Mouse (Mus musculus): Measurements from ENCODE around the gene Pde7b. TPM values are rescaled to one million over a fixed set of nuclear protein-coding genes. Genes with fewer than 3 reads are reported as not detected.

Pde7b gene
- polyA plus RNA-seq, 2 experiments, result 0.22 to 0.39 TPM

DNA sequence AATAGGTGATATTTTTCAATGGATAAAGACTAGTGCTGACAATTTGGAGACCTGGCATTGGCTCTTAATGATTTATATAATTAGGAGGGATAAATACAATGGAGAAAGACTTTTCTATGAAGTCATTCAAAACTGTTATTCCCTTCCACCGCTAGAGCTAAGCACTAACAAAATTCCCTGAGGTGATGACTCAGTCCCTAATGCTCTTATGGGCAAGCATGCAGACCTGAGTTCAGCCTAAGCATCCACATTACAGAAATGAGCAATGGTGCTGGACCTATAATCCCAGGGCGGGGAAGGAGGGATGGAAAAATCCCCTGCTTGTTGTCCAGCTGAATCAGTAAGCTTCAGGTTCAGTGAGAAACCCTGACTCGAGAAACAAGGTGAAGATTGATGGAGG is 260.2 kb downstream of the Pde7b start:
- H3K27ac ChIP-seq, result no peak overlapping the region
- H3K4me2 ChIP-seq (ENCODE audit: low read depth), result no peak overlapping the region
- no peak for TF ChIP-seq CTCF (IDR thresholded peaks at IDR 0.05; ENCODE audit: low read depth)
- TF ChIP-seq EP300 (IDR thresholded peaks at IDR 0.05; ENCODE audit: low read depth), result no peak
- H3K4me1 ChIP-seq (replicated peaks; ENCODE audit: control insufficient read depth in 2 of 2, insufficient read depth in 2 of 2, low read length in 1 of 2), result no peaks in the 10 kb centered on the region
- ATAC-seq (ENCODE audit: insufficient read depth) (no peak), DNase-seq (ENCODE audit: low read depth in 3 of 3, low spot score in 3 of 3) (no peak)
- H3K36me3 ChIP-seq (replicated peaks; ENCODE audit: control insufficient read depth, insufficient read depth, low read depth), result no peaks in the 10 kb centered on the region
- no peak overlapping the region for H3K4me3 ChIP-seq (ENCODE audit: insufficient read depth in 1 of 2, low read depth in 2 of 2, low read length in 2 of 2)
- H3K9me3 ChIP-seq (ENCODE audit: control insufficient read depth, low read length), result no peaks in the 10 kb centered on the region
- no peaks in the 10 kb centered on the region for H3K27me3 ChIP-seq (ENCODE audit: control insufficient read depth, insufficient read depth, low read length)
- 54% methylated on average over 3 of the region's 3 CpGs for WGBS (ENCODE audit: insufficient replicate concordance)
- H3K9ac ChIP-seq (replicated peaks), result no peak overlapping the region

DNA sequence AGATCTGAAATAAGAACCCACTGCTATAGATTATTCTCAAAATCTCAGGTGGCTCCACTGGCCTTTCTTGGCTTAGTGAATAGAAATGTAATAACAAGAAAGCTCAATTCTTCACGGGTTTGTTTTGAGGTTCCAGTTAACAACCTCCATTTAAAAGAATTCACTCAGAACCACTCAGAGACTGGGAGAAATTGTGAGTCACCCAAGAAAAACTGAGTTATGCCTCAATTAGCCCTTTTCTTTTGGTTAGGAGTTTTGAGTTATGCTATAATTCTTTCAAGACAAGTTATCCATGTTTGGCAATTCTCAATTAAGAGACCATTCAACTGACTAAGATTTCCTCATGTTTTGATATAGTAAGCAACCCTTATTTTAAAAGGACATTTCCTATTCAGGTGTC is 260.9 kb downstream of the Pde7b start:
- DNase-seq (ENCODE audit: low read depth in 3 of 3, low spot score in 3 of 3) (no peak), ATAC-seq (ENCODE audit: insufficient read depth) (no peak)
- Histone ChIP-seq H3K4me2 (ENCODE audit: low read depth) (no peak overlapping the region), H3K27me3 (ENCODE audit: control insufficient read depth, insufficient read depth, low read length) (no peaks in the 10 kb centered on the region), H3K9me3 (ENCODE audit: control insufficient read depth, low read length) (no peaks in the 10 kb centered on the region), H3K4me1 (replicated peaks; ENCODE audit: control insufficient read depth in 2 of 2, insufficient read depth in 2 of 2, low read length in 1 of 2) (no peaks in the 10 kb centered on the region), H3K4me3 (ENCODE audit: insufficient read depth in 1 of 2, low read depth in 2 of 2, low read length in 2 of 2) (no peak overlapping the region), H3K9ac (replicated peaks) (no peak overlapping the region), H3K27ac (no peak overlapping the region), H3K36me3 (replicated peaks; ENCODE audit: control insufficient read depth, insufficient read depth, low read depth) (no peaks in the 10 kb centered on the region)
- WGBS (ENCODE audit: insufficient replicate concordance), result 58% methylated on average over 1 of the region's 1 CpGs
- TF ChIP-seq EP300 (IDR thresholded peaks at IDR 0.05; ENCODE audit: low read depth) (no peak), CTCF (IDR thresholded peaks at IDR 0.05; ENCODE audit: low read depth) (no peak)

- no peak for ATAC-seq (ENCODE audit: insufficient read depth)
- no peaks in the 10 kb centered on the region for H3K27me3 ChIP-seq (ENCODE audit: control insufficient read depth, insufficient read depth, low read length)
- 15% methylated on average over 4 of the region's 4 CpGs for WGBS (ENCODE audit: insufficient replicate concordance)
- no peaks in the 10 kb centered on the region for H3K4me1 ChIP-seq (replicated peaks; ENCODE audit: control insufficient read depth in 2 of 2, insufficient read depth in 2 of 2, low read length in 1 of 2)
- no peaks in the 10 kb centered on the region for H3K9me3 ChIP-seq (ENCODE audit: control insufficient read depth, low read length)
- H3K9ac ChIP-seq (replicated peaks), result no peak overlapping the region
- H3K4me2 ChIP-seq (ENCODE audit: low read depth), result no peak overlapping the region
- H3K27ac ChIP-seq, result no peak overlapping the region
- TF ChIP-seq CTCF (IDR thresholded peaks at IDR 0.05; ENCODE audit: low read depth) (no peak), EP300 (IDR thresholded peaks at IDR 0.05; ENCODE audit: low read depth) (no peak)
- H3K36me3 ChIP-seq (replicated peaks; ENCODE audit: control insufficient read depth, insufficient read depth, low read depth), result no peaks in the 10 kb centered on the region
- DNase-seq (ENCODE audit: low read depth in 3 of 3, low spot score in 3 of 3), result no peak
- H3K4me3 ChIP-seq (ENCODE audit: insufficient read depth in 1 of 2, low read depth in 2 of 2, low read length in 2 of 2), result no peak overlapping the region
These were observed 262.3 kb downstream of the Pde7b start for GRCm38 (mm10) chr10:20462596-20462995.

DNA sequence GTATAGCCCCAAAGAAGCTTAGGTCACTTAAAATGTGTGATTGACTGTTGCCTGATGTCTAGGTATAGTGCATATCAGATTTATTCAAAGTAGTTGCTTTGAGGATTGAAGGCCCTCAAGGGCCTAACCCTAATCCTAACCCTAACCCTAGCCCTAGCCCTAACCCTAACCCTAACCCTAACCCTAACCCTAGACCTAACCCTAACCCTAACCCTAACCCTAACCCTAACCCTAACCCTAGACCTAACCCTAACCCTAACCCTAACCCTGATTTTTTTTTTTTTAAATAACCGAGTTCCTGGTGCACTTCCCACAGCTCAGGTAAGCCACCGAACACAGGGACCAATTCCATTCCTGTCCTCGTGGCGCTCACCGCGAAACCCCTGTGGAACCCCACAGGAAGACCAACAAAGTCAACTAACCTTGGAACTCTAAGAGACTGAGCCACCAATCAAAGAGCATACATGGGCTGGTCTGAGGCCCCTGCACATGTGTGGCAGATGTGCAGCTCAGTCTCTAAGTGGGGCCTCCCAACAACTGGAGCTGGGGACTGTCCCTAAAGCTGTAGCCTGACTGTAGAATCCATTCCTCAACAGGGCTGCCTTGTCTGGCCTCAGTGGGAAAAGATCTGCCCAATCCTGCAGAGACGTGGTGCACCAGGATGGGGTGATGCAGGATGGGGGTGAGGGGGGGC is 265.1 kb downstream of the Pde7b start:
- Histone ChIP-seq H3K4me3 (ENCODE audit: insufficient read depth in 1 of 2, low read depth in 2 of 2, low read length in 2 of 2) (no peak overlapping the region), H3K36me3 (replicated peaks; ENCODE audit: control insufficient read depth, insufficient read depth, low read depth) (no peaks in the 10 kb centered on the region), H3K9me3 (ENCODE audit: control insufficient read depth, low read length) (no peaks in the 10 kb centered on the region), H3K4me2 (ENCODE audit: low read depth) (no peak overlapping the region), H3K9ac (replicated peaks) (no peak overlapping the region), H3K27ac (no peak overlapping the region), H3K27me3 (ENCODE audit: control insufficient read depth, insufficient read depth, low read length) (no peaks in the 10 kb centered on the region), H3K4me1 (replicated peaks; ENCODE audit: control insufficient read depth in 2 of 2, insufficient read depth in 2 of 2, low read length in 1 of 2) (no peaks in the 10 kb centered on the region)
- no peak for DNase-seq (ENCODE audit: low read depth in 3 of 3, low spot score in 3 of 3)
- TF ChIP-seq CTCF (IDR thresholded peaks at IDR 0.05; ENCODE audit: low read depth), result no peak
- TF ChIP-seq EP300 (IDR thresholded peaks at IDR 0.05; ENCODE audit: low read depth), result no peak
- WGBS (ENCODE audit: insufficient replicate concordance), result 80% methylated on average over 7 of the region's 7 CpGs
- no peak for ATAC-seq (ENCODE audit: insufficient read depth)

GRCm38 (mm10) chr10:20459160-20459559 is 265.7 kb downstream of the Pde7b start:
- no peak for ATAC-seq (ENCODE audit: insufficient read depth)
- H3K27ac ChIP-seq, result no peak overlapping the region
- no peak for TF ChIP-seq EP300 (IDR thresholded peaks at IDR 0.05; ENCODE audit: low read depth)
- no peak for TF ChIP-seq CTCF (IDR thresholded peaks at IDR 0.05; ENCODE audit: low read depth)
- H3K36me3 ChIP-seq (replicated peaks; ENCODE audit: control insufficient read depth, insufficient read depth, low read depth), result no peaks in the 10 kb centered on the region
- no peaks in the 10 kb centered on the region for H3K9me3 ChIP-seq (ENCODE audit: control insufficient read depth, low read length)
- H3K4me1 ChIP-seq (replicated peaks; ENCODE audit: control insufficient read depth in 2 of 2, insufficient read depth in 2 of 2, low read length in 1 of 2), result no peaks in the 10 kb centered on the region
- H3K4me2 ChIP-seq (ENCODE audit: low read depth), result no peak overlapping the region
- H3K9ac ChIP-seq (replicated peaks), result no peak overlapping the region
- H3K4me3 ChIP-seq (ENCODE audit: insufficient read depth in 1 of 2, low read depth in 2 of 2, low read length in 2 of 2), result no peak overlapping the region
- DNase-seq (ENCODE audit: low read depth in 3 of 3, low spot score in 3 of 3), result no peak
- no peaks in the 10 kb centered on the region for H3K27me3 ChIP-seq (ENCODE audit: control insufficient read depth, insufficient read depth, low read length)
- WGBS (ENCODE audit: insufficient replicate concordance), result 50% methylated on average over 3 of the region's 3 CpGs
